Mouse (Mus musculus) forelimb bud, embryonic 11.5 days (tissue): ENCODE measurements around the gene Tcfl5.

Experiments used
- DNase-seq: peaks from one replicate; pipeline ENCODE4 v3.0.0-alpha.2; 2012; ENCODE audit warnings: low read depth, low spot score

The Tcfl5 gene

DNA sequence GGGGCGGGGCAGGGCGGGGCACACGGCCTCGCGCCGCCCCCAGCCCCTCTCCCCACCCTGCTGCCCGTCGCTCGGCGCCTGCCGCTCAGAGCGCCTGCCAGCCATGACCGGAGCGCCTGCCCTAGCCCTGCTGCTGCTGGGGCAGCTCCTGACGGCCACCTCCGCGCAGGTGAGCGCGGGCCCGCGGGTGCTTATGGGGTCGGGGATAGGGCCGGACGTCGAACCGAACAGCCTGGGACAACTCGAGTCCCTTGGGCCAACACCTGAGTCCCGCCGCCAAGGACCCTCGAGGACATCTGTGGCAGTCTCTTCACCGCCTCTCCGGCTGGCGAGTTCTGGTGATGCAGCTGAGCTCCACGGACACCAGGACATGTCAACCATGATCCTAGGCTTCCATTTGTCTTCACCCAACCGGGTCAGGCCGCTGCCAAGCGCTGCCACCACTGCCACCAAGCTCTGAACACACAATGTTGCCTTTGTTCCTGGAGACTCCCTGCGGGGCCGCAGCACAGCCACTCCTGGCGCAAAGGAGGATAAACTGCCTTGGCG, 44.3 kb downstream of the Tcfl5 start:
- DNase-seq = peak; percentile 32

DNA sequence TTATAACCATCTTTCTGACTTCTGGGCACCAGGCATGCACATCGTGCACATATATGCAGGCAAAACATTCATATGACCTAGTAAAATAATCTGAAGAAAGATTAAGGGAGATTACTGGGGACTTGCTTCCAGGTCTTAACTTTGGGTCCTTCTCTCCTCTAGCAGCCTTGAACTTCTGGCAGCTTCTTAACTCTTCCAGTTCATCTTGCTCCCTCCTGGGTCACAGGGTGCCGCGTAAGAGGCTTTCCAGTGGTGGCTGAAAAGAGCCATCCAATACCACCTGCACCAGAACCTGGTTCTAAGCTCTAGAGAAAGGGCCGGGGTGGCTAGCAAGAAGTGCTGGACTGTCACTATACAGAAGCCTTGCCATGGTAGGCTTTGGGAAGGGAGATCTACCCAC, 45.0 kb downstream of the Tcfl5 start, which contains the start of gene Col9a3:
TSS of gene Col9a3 (plus strand) at position 301 of the 400 bp plus-strand sequence.
- DNase-seq = no peak

DNA sequence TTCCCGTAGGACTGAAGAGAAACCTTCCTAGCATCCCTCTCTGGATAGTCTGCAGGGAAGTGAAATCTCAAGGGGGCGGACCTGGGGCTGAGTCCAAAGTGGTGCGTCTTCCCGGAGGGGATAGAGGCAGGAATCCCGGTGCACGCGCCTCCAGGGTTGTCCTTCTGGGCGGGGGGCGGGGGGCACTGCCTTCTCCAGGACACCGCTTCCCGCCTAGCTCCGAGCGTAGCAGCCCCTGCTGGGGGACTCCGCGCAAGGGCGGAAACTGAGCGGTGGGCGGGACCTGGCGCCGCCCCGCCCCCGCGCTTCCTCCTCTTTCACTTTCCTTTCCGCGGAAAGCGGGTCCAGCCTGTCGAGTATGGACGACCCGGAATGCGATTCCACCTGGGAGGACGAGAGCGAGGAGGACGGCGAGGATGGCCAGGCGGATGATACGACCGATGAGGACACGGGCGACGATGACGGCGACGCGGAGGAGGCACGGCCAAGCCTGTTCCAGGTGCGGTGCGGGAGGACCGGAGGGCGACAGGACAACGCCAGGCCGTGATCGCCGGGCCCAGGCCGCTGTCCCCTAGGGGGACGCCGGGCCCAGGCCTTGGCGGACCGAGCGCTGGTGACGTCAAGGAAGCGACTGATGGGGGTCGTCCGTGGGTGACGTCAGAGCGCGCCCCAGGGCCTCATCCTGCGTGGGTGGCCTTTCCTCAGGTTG, 53.2 kb downstream of the Tcfl5 start, which contains the start of gene Ogfr:
TSS of gene Ogfr (plus strand) at position 123 of the 709 bp plus-strand sequence.
- peak; percentile 78 for DNase-seq

DNA sequence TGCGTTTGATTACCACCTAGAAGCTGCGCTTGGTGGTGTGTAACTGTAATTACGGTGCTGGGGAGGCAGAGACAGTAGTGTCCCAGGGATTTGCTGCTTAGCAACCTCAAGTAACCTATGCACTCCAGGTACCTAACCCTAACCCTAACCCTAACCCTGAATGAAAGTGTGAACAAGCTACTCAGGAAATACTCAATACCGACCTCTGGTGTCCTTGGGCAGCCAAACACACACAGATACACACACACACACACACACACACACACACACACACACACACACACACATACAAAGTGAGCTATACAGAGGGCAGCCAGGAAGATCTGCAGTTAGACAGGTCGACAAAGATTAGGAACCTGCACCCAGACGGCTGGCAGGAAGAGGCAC, 53.8 kb downstream of the Tcfl5 start:
- no peak for DNase-seq

DNA sequence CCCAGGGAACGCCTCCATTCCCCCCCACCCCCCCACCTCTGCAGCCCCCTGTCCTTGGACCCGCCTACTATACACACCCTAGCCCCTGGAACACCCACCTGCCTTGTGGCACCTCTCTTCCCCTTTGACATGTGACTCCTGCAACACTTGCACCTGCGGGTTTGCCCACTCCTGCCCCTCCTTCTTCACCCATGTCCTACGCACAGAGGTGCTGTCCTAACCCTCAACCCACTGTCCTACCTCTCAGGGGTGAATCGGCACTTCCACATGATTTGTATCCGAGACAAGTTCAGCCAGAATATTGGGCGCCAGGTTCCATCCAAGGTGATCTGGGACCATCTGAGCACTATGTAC, 59.4 kb downstream of the Tcfl5 start:
- no peak for DNase-seq

DNA sequence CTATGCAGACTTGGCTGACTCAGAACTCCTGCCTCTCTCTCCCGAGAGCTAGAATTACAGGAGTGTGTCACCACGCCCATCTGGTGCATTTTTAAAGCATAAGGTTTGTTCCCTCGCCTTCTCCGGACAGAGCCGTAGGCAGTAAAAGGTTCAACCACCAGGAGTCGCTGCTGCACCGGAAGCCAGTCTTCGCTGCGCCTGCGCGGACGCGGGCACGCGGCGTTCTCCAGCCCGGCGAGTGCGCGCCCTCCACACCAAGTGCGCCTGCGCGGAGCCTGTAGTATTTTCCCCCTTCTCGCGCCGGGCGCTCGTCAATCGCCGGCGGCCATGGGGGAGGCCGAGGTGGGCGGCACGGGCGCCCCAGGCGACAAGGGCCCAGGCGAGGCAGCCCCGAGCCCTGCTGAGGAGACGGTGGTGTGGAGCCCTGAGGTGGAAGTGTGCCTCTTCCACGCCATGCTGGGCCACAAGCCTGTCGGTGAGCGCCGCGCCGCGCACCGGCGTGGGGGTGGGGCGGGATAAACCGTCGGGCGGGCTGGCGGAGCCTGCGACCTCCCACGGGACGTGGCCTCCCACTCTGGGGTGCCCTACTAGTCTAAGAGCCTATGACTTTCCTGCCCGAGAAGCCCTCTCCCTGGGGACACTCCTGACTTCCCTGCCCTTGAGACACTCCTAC, 59.9 kb downstream of the Tcfl5 start:
- DNase-seq = peak; percentile 97

DNA sequence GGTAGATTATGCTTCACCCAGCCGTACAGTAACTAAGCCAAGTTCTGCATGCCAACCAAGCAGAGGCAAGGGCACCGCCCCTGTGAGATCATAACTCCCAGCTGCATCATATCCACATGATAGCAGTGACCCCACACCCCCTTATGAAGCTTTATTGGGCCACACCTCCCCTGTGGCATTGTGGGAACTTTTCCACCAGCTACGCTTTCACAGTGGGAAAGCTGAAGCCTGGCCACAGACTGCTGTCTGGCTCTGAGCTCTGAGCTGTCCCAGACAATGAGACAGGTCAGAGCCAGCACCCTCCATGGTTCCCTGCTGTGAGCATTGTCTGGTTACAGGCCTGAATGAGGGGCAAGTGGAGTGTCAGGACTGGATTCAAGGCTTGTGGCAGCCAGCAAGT, 61.5 kb downstream of the Tcfl5 start, which contains the start of gene Mrgbp:
TSS of gene Mrgbp (plus strand) at position 303 of the 400 bp plus-strand sequence.
- DNase-seq = no peak

DNA sequence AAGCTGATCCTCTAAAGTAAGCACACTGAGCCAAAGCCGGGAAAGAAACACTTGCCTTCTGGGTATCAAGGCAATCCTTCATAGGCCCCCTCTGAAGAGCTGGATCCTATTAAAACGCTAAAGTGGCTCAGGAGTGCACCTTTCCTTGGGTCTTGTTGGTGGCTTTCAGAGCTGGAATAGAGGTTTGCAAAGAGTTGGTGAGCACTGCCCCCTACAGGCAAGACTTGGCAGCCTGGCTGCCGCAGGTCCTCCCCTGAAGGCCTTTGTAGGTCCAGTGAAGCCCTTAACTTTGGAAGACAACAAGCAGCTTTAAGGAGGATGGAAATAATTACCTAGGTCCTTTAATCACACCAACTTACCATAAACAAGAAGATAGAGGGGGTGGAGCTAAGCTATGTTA, 63.8 kb downstream of the Tcfl5 start:
- DNase-seq = peak; percentile 79

DNA sequence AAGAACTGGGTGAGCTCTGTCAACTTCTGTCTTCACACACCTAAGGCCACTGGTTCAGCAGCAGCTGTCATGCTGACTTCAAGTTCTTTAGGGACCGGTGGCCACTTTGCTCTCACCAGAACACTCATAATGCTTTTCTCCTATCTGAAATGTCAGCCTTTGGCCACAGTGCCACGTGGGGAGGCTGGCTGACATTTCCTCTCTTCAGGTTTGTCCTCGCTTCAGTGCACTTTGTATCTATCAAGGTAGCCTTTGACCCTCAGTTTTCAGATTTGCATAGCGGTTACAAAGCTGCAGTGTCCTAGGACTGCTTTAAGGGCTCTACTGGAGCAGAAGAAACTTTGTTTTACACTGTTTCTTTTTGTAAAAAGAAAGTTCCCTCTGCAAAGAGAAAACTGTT, 66.0 kb downstream of the Tcfl5 start:
- DNase-seq = no peak
